Mouse (Mus musculus) neural tube, embryonic 11.5 days (tissue): ENCODE data around the gene Tmem59. TPM values are rescaled to one million over a fixed set of nuclear protein-coding genes. Genes with fewer than 3 reads are reported as not detected.

Experiments
- ATAC-seq: fragments of 200-750 bp; cut with Nextera tagmentation; 2 replicates; pipeline ENCODE4 v1.8.0; 2017; ENCODE audit warnings: moderate number of reproducible peaks, mild to moderate bottlenecking, moderate TSS enrichment, moderate library complexity; ENCODE audit not compliant: insufficient read depth, low FRiP score, low TSS enrichment
- DNase-seq: peaks from one replicate; pipeline ENCODE4 v3.0.0-alpha.2; 2015; ENCODE audit warnings: low spot score
- H3K27ac ChIP-seq: fragments of 300-500 bp; sonication (generic); 2 replicates; pipeline ENCODE4 v1.5.1; 2014; ENCODE audit warnings: low read depth, mild to moderate bottlenecking, low read length
- H3K27me3 ChIP-seq: fragments of 300-500 bp; sonication (generic); 2 replicates; pipeline ENCODE4 v1.6.1; 2014; ENCODE audit warnings: mild to moderate bottlenecking, low read length, mixed read lengths; ENCODE audit not compliant: control insufficient read depth, insufficient read depth
- H3K36me3 ChIP-seq: fragments of 300-500 bp; sonication (generic); 2 replicates; pipeline ENCODE4 v1.6.1; 2014; ENCODE audit warnings: mild to moderate bottlenecking, low read length, moderate library complexity, mixed read lengths; ENCODE audit not compliant: control insufficient read depth, insufficient read depth
- H3K4me1 ChIP-seq: fragments of 300-500 bp; sonication (generic); 2 replicates; pipeline ENCODE4 v1.6.1; 2014; ENCODE audit warnings: low read length, mixed read lengths; ENCODE audit not compliant: control insufficient read depth, insufficient read depth
- H3K4me2 ChIP-seq: fragments of 300-500 bp; sonication (generic); 2 replicates; pipeline ENCODE4 v1.6.1; 2014; ENCODE audit warnings: low read depth, mild to moderate bottlenecking, moderate library complexity
- H3K4me3 ChIP-seq: fragments of 300-500 bp; sonication (generic); 2 replicates; pipeline ENCODE4 v1.5.1; 2014; ENCODE audit warnings: low read depth, low read length
- H3K9ac ChIP-seq: fragments of 300-500 bp; sonication (generic); 2 replicates; pipeline ENCODE4 v1.6.1; 2014; ENCODE audit warnings: mild to moderate bottlenecking, low read length
- H3K9me3 ChIP-seq: fragments of 300-500 bp; sonication (generic); 2 replicates; pipeline ENCODE4 v1.6.1; 2016; ENCODE audit warnings: low read length; ENCODE audit not compliant: control insufficient read depth
- WGBS: fragments of 180-500 bp; shearing (Covaris S2); extraction: QIAGEN DNeasy Blood & Tissue Kit; methylation state at CpG from one replicate; pipeline ENCODE4 v1.1.7; 2014; 5-methylcytosine and 5-hydroxymethylcytosine counted together
- polyA plus RNA-seq: library from polyadenylated mRNA; unstranded; fragments of >200 nt; fragmentation: Nextera tagmentation; extraction: Ambion mirVana; gene quantifications from 2 replicates; pipeline ENCODE4 v1.2.1, GENCODE M21; 2014

The Tmem59 gene
- 316 and 334 TPM in 2 replicates for polyA plus RNA-seq

DNA sequence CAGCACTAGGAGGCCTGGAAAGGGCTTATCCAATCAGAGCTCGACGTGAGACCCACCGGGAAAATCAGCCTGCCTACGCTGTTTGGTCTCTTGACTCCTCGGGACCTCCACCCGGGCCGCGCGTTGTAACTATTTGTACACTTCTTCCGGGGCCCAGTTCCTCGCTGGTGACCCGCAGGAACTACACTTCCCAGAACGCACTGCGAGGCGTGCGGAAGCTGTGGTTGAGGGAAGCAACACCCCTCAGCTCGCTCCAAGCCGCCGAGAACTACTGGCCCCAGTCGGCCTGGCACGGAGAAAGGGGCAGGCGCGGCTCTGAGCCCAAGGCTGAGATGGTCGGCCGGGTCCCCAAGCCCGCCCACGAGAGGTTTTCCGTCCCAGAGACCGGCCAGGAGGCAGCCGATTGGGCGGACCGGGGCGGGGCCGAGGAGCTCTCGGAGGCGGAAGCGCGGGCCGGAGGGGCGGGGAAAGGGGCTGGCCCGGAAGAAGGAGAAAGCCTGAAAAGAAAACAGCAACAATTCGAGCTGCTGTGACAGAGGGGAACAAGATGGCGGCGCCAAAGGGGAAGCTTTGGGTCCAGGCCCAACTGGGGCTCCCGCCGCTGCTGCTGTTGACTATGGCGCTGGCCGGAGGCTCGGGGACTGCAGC is at the start of gene Tmem59:
TSS of gene Tmem59 (plus strand) at position 218 of the 648 bp plus-strand sequence.
- DNase-seq = peak; percentile 95
- Histone ChIP-seq H3K27me3 (no peaks in the 10 kb centered on the region), H3K4me3 (peak within 1 kb of the TSS; percentile 99), H3K4me2 (peak within 1 kb of the TSS; percentile 71), H3K4me1 (peaks cover 12% of the 10 kb centered on the region; the same call in 1 of the 2 replicates), H3K9ac (peak within 1 kb of the TSS; percentile 75), H3K36me3 (peaks cover 2% of the 10 kb centered on the region; the same call in 1 of the 2 replicates), H3K9me3 (no peaks in the 10 kb centered on the region), H3K27ac (peak within 1 kb of the TSS; percentile 96)
- WGBS = 0% methylated on average over 48 of the region's 49 CpGs
- ATAC-seq = peak; percentile 91

- H3K9me3 ChIP-seq = no peaks in the 10 kb centered on the region
- H3K36me3 ChIP-seq = no peaks in the 10 kb centered on the region
- no peak overlapping the region for H3K9ac ChIP-seq
- H3K4me1 ChIP-seq = peaks cover 26% of the 10 kb centered on the region
- no peak for DNase-seq
- 84% methylated on average over 8 of the region's 8 CpGs for WGBS
- no peak for ATAC-seq
- no peak overlapping the region for H3K4me3 ChIP-seq
- H3K4me2 ChIP-seq = no peak overlapping the region
- H3K27me3 ChIP-seq = no peaks in the 10 kb centered on the region
- H3K27ac ChIP-seq = no peak overlapping the region
Observed at GRCm38 (mm10) chr4:107129373-107129772, 48.8 kb upstream of the Tmem59 start.

DNA sequence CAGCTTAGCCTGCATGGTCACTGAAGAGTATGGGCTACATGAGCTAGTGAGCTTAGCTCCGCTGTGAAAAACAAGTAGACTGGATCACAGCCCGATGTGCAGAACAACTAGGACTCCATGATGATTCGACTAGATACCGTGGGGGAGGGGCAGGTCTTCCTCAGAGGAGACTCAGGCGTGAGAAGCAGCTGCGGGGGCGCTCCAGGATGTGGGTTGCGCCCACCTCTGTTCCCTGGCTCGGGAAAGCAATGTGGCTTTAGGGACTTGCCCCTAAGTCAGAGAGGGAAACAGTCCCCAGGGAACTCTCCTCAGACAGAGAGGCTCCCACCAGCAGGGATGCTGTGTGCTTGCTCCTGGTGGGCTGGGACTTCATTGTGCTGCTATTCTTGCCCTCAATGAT is 47.7 kb upstream of the Tmem59 start:
- H3K4me2 ChIP-seq = no peak overlapping the region
- H3K36me3 ChIP-seq = no peaks in the 10 kb centered on the region
- no peak for ATAC-seq
- 23% methylated on average over 9 of the region's 9 CpGs for WGBS
- H3K9me3 ChIP-seq = no peaks in the 10 kb centered on the region
- H3K4me1 ChIP-seq = peaks cover 28% of the 10 kb centered on the region
- no peaks in the 10 kb centered on the region for H3K27me3 ChIP-seq
- H3K9ac ChIP-seq = no peak overlapping the region; the same call in 1 of the 2 replicates
- H3K27ac ChIP-seq = no peak overlapping the region
- no peak for DNase-seq
- no peak overlapping the region for H3K4me3 ChIP-seq

DNA sequence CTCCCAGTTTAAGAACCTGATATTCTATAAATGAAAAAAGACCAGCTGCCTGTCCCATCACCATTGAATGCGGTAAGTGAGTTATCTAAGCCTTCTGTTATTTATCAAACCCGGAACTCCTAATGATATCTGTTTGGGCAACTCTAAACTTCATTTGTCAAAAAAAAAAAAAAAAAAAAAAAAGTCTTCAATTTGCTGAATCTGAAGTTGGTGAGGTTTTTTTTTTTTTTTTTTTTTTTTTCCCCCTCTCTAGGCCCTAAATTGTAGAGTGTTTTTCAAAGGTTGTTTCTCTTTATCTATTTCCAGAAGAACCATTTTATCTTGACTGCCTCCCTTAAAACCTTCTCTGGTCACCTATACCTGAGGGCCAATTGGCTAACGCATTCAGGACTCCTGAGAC is 43.3 kb upstream of the Tmem59 start:
- Histone ChIP-seq H3K27me3 (no peaks in the 10 kb centered on the region), H3K27ac (no peak overlapping the region), H3K4me1 (peaks cover 21% of the 10 kb centered on the region), H3K4me2 (no peak overlapping the region), H3K4me3 (no peak overlapping the region), H3K9ac (no peak overlapping the region), H3K36me3 (no peaks in the 10 kb centered on the region), H3K9me3 (no peaks in the 10 kb centered on the region)
- DNase-seq (no peak), ATAC-seq (no peak)
- 96% methylated on average over 3 of the region's 3 CpGs for WGBS

- Histone ChIP-seq H3K36me3 (no peaks in the 10 kb centered on the region), H3K27me3 (no peaks in the 10 kb centered on the region), H3K27ac (no peak overlapping the region), H3K9ac (no peak overlapping the region), H3K4me1 (peaks cover 25% of the 10 kb centered on the region), H3K4me2 (no peak overlapping the region), H3K9me3 (no peaks in the 10 kb centered on the region), H3K4me3 (no peak overlapping the region)
- DNase-seq = no peak
- ATAC-seq = no peak
- 71% methylated on average over 5 of the region's 5 CpGs for WGBS
Observed at GRCm38 (mm10) chr4:107135663-107136062, 42.5 kb upstream of the Tmem59 start.

DNA sequence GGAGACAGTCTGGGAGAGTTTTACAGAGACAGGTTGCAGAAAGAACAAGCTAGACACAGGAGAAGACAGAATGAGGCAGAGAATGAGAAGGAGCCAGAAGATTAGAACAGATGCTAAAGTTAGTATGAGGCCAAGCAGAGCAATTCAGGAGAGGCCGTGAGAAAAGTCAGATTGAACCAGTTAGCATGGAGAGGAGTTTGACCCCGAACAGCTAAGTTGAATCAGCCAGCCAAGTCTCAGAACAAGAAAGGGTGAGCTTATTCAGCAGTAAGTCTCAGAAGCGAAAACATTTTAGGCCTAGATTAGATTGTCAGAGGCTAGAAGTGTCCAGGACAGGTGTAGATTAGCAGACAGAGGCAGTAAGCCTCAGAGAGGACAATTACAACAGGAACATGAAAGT is 41.7 kb upstream of the Tmem59 start:
- Histone ChIP-seq H3K27ac (no peak overlapping the region), H3K27me3 (no peaks in the 10 kb centered on the region), H3K4me2 (no peak overlapping the region), H3K9me3 (no peaks in the 10 kb centered on the region), H3K4me3 (no peak overlapping the region), H3K4me1 (peaks cover 24% of the 10 kb centered on the region), H3K9ac (no peak overlapping the region), H3K36me3 (no peaks in the 10 kb centered on the region)
- DNase-seq (no peak), ATAC-seq (no peak)
- 70% methylated on average over 3 of the region's 3 CpGs for WGBS

DNA sequence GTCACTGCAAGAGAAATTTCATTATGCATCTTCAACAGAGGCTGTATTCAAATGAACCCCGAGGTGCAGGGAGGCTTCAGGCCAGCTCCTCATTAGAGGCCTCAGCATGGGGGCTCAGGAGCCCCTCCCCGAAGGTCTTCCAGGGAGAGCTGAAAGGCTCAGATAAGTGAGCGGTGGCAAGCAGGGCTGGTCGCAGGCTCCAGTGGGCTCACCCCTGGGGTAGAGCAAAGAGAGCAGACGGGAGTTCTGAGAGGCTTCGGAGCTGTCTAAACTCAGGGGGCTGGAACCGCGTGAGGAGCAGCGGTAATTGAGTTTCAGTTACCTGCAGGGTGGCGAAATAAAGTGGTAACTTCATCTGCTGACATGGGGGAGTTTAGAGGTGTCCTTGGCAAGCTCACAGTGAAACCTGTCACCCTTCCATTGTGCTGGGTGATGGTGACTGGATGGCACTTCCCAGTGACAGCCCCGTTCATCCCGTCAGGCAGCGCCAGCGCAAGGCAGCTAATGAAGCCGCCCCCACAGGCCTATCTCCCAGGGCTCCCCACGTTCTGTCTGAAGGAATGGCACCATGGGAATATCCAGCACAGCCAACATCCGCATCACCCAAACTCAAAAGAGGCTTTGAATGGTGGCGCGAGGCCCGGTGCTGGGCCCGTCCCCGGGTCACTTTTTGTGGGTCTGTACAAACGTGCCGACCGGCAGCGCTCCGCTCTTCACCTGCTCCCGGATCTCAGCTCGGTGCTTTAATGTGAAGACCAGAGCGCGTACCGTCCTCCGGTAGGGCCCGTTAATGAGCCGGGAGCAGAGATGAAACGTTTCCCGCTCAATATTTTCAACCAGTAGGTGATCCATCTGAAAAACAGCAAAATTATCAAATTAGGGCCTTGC is 39.0 kb upstream of the Tmem59 start:
- H3K4me3 ChIP-seq = no peak overlapping the region
- H3K9ac ChIP-seq = no peak overlapping the region
- no peaks in the 10 kb centered on the region for H3K9me3 ChIP-seq
- no peaks in the 10 kb centered on the region for H3K27me3 ChIP-seq
- DNase-seq (peak; percentile 32), ATAC-seq (no peak)
- H3K36me3 ChIP-seq = no peaks in the 10 kb centered on the region
- H3K4me2 ChIP-seq = no peak overlapping the region
- H3K4me1 ChIP-seq = peaks cover 24% of the 10 kb centered on the region
- 45% methylated on average over 37 of the region's 37 CpGs for WGBS
- peak overlapping the region; percentile 53; the same call in 1 of the 2 replicates for H3K27ac ChIP-seq

- Histone ChIP-seq H3K36me3 (no peaks in the 10 kb centered on the region), H3K4me3 (no peak overlapping the region), H3K9ac (peak overlapping the region; percentile 14; the same call in 1 of the 2 replicates), H3K27ac (peak overlapping the region; percentile 53; the same call in 1 of the 2 replicates), H3K4me1 (peaks cover 24% of the 10 kb centered on the region), H3K27me3 (no peaks in the 10 kb centered on the region), H3K4me2 (no peak overlapping the region), H3K9me3 (no peaks in the 10 kb centered on the region)
- no peak for ATAC-seq
- 40% methylated on average over 13 of the region's 13 CpGs for whole genome bisulfite sequencing
- no peak for DNase-seq
Observed at GRCm38 (mm10) chr4:107139836-107140631, 38.2 kb upstream of the Tmem59 start.
